Mouse (Mus musculus) B cell, adult (primary cell): ENCODE data around the gene Syde1. TPM values are rescaled to one million over a fixed set of nuclear protein-coding genes. Genes with fewer than 3 reads are reported as not detected.

Experiments
- total RNA-seq: library from RNA; stranded (reverse); gene quantifications from 4 replicates; pipeline ENCODE4 v1.2.4, GENCODE M21; 2023; ENCODE audit not compliant: inconsistent age

Syde1 gene
- total RNA-seq, result 0.75 to 1.00 TPM (median 0.85 TPM) in 4 replicates

GRCm38 (mm10) chr10:78591406-78592328 lies at the start of gene Syde1:
Gene Syde1 (minus strand): TSS chr10:78591964.

GRCm38 (mm10) chr10:78617974-78618373 lies 26.2 kb upstream of the Syde1 start, which contains the start of gene Olfr1357:
Gene Olfr1357 (minus strand): TSS chr10:78618074.

GRCm38 (mm10) chr10:78574250-78575104 lies 17.3 kb downstream of the Syde1 start, which contains the start of gene Ilvbl:
Gene Ilvbl (plus strand): TSS chr10:78574346.

Other genes with a start within 250 kb of the Syde1 start
- 95.0 to 112 TPM (median 104 TPM) in 4 replicates for gene Agpat3, start 239.5 kb downstream of the Syde1 start, total RNA-seq
- 374 to 401 TPM (median 380 TPM) in 4 replicates for gene Rrp1, start 178.9 kb downstream of the Syde1 start, total RNA-seq
- gene Cstb, start 166.3 kb downstream of the Syde1 start, total RNA-seq, result 44.6 to 66.1 TPM (median 53.9 TPM) in 4 replicates
- gene Pdxk, start 127.0 kb downstream of the Syde1 start, total RNA-seq, result 50.8 to 55.7 TPM (median 54.4 TPM) in 4 replicates
- not detected in 4 replicates for gene Olfr1358, start 74.5 kb downstream of the Syde1 start, total RNA-seq
- 80.9 to 100 TPM (median 93.1 TPM) in 4 replicates for gene Ilvbl, start 17.6 kb downstream of the Syde1 start, total RNA-seq
- not detected in 4 replicates for gene Olfr1357, start 26.1 kb upstream of the Syde1 start, total RNA-seq
- gene Casp14, start 126.3 kb upstream of the Syde1 start, total RNA-seq, result not detected in 4 replicates
- gene Ccdc105, start 161.1 kb upstream of the Syde1 start, total RNA-seq, result not detected in 4 replicates
- gene Slc1a6, start 188.5 kb upstream of the Syde1 start, total RNA-seq, result not detected in 4 replicates